Mouse (Mus musculus): ENCODE measurements around the gene Itgb5.

The Itgb5 gene

GRCm38 (mm10) chr16:33940095-33940494, 110.6 kb downstream of the Itgb5 start:
- DNase-seq (ENCODE audit: low read depth), result no peak

GRCm38 (mm10) chr16:33941271-33941781, 111.9 kb downstream of the Itgb5 start:
- DNase-seq (ENCODE audit: low read depth), result peak; percentile 56

GRCm38 (mm10) chr16:33942341-33942740, 112.9 kb downstream of the Itgb5 start:
- no peak for DNase-seq (ENCODE audit: low read depth)

GRCm38 (mm10) chr16:33943388-33943787, 113.9 kb downstream of the Itgb5 start:
- DNase-seq (ENCODE audit: low read depth), result no peak

- DNase-seq (ENCODE audit: low read depth), result no peak
Measured at GRCm38 (mm10) chr16:33944126-33944525, 114.7 kb downstream of the Itgb5 start.

GRCm38 (mm10) chr16:33944772-33945171, 115.3 kb downstream of the Itgb5 start:
- DNase-seq (ENCODE audit: low read depth), result no peak

GRCm38 (mm10) chr16:33946021-33946420, 116.6 kb downstream of the Itgb5 start:
- DNase-seq (ENCODE audit: low read depth), result no peak

- DNase-seq (ENCODE audit: low read depth), result no peak
Measured at GRCm38 (mm10) chr16:33947664-33948571, 118.5 kb downstream of the Itgb5 start.

- DNase-seq (ENCODE audit: low read depth), result no peak
Measured at GRCm38 (mm10) chr16:33950386-33950785, 120.9 kb downstream of the Itgb5 start.

GRCm38 (mm10) chr16:33950830-33951229, 121.4 kb downstream of the Itgb5 start:
- DNase-seq (ENCODE audit: low read depth), result no peak

- DNase-seq (ENCODE audit: low read depth), result no peak
Measured at GRCm38 (mm10) chr16:33953008-33953407, 123.5 kb downstream of the Itgb5 start.

- no peak for DNase-seq (ENCODE audit: low read depth)
Measured at GRCm38 (mm10) chr16:33954793-33955192, 125.3 kb downstream of the Itgb5 start.

- DNase-seq (ENCODE audit: low read depth), result no peak
Measured at GRCm38 (mm10) chr16:33963509-33963908, 134.0 kb downstream of the Itgb5 start.

GRCm38 (mm10) chr16:33965878-33966537, 136.5 kb downstream of the Itgb5 start:
- no peak for DNase-seq (ENCODE audit: low read depth)

- DNase-seq (ENCODE audit: low read depth), result no peak
Measured at GRCm38 (mm10) chr16:33966538-33967282, 137.2 kb downstream of the Itgb5 start, which contains the start of gene Umps. TSS of gene Umps (minus strand) at chr16:33967038.

GRCm38 (mm10) chr16:33967283-33967640, 137.8 kb downstream of the Itgb5 start:
- no peak for DNase-seq (ENCODE audit: low read depth)

GRCm38 (mm10) chr16:33979855-33980254, 150.4 kb downstream of the Itgb5 start:
- DNase-seq (ENCODE audit: low read depth), result no peak

GRCm38 (mm10) chr16:33983712-33984111, 154.2 kb downstream of the Itgb5 start:
- no peak for DNase-seq (ENCODE audit: low read depth)

GRCm38 (mm10) chr16:33985372-33985771, 155.9 kb downstream of the Itgb5 start:
- DNase-seq (ENCODE audit: low read depth), result no peak

GRCm38 (mm10) chr16:33986993-33987392, 157.5 kb downstream of the Itgb5 start:
- DNase-seq (ENCODE audit: low read depth), result no peak

- no peak for DNase-seq (ENCODE audit: low read depth)
Measured at GRCm38 (mm10) chr16:33988358-33989012, 159.0 kb downstream of the Itgb5 start.

- DNase-seq (ENCODE audit: low read depth), result no peak
Measured at GRCm38 (mm10) chr16:33989106-33989505, 159.6 kb downstream of the Itgb5 start.
